Mouse (Mus musculus) kidney, adult 8-10 months (tissue): ENCODE measurements around the gene Tex21.
A peak's percentile ranks its signal among the peaks of the same experiment; 100 is the strongest.
"Not testable (repeated sequence)": the region's sequence is repeated elsewhere in the genome, so short reads cannot be mapped to it uniquely, and the experiment has no call there.

ENCODE experiments used
- DNase-seq, 2 experiments: peaks; one replicate each; pipeline ENCODE4 v3.0.0; 2022

Gene Tex21

DNA sequence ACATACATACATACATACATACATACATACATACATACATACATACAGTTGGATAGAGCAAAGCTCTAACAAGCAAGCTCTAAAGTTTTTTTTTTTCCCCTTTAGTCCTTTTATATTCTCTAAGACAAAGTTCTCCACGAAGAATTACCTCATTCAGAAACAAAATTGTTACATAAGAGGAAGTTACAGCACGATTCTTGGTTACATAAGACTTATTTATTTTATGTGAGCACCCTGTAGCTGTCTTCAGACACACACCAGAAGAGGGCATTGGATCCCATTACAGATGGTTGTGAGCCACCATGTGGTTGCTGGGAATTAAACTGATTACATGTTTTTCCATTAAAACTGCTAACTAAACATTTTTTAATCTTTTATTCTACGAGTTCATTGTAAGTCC lies 52.0 kb downstream of the Tex21 start:
- peak in 1 of 2 experiments; percentile 24 for DNase-seq

DNA sequence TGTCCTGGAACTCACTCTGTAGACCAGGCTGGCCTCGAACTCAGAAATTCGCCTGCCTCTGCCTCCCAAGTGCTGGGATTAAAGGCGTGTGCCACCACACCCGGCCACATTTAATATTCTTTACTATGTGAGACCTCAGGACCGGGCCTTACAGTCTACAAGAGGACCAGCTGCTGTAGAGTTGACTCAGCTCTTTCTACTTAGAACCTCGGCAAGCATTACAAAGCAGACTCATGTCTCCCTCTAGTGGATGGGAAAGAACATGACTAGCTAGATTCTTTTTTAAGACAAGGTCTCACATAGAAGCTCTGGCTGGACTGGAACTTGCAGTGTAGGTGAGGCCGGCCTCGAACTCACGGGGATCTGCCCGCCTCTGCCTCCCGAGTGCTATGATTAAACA lies 55.6 kb downstream of the Tex21 start:
- DNase-seq: peak; percentile 31 to 56

DNA sequence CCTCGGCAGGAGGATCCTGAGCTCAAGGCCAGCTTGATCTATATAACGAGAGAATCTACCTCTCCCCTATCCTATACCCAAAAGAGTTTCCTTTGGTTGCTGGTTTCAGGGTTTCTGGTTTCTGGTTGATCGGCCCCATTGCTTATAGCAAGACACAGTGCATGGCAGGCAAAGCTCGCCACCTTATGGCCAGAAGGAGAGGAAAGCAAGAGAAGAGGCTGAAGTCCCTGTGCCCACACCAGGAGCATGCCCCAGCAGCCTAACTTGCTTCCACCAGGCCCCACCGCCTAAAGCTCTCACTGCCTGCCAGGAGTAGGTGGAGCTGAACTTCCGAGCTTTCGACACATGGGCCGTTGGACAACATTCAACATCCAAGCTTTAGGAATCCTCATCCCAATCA lies 58.7 kb downstream of the Tex21 start:
- peak; percentile 24 to 25 for DNase-seq

DNA sequence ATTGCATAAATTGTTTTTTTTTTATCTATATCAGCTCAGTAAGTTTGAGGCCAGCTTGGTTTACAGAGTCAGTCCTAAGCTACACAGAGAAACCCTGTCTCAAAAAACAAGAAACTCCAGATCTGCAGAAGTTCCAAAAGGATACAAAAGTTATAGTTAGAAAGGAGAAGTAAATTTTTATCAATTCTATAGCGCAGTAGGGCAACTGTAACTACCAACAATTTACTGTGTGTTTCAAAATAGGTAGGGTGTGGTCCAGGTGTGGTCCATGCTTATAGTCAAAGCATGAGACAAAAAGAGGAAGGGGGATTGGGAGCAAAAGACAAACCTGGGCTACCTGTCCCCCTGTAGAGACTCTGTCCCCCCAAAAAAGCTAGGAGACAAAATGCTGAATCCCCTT lies 60.1 kb downstream of the Tex21 start:
- DNase-seq: no peak

DNA sequence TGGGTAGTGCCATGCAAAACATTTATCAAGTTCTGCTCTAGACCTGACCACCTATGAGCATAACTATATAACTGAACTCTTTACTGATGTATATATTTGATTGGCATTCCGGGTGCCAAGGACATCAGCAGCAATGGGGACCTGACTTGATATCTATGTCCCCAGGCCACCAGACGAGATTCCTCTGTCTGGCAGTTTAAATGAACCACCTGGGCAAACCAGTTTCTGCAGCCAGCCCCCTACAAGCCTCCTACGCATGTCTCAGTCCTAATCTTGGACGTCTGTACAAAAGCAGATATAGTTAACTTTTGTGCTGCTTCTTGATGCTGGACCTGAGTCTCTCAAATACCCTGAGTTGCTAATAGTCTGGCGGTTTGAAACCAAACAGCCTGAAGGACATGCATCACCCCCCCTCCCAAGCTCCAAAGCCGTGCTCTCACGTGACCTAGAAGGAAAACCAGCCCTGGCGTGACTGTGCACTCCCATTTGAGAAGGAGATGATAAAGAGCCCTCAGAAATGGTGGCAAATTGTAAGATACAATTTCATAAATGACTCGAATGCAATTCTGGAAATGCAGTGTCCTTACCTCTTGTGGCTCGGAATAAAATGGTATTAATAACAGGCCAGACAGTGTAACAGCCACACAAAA lies 61.3 kb downstream of the Tex21 start:
- no peak for DNase-seq

DNA sequence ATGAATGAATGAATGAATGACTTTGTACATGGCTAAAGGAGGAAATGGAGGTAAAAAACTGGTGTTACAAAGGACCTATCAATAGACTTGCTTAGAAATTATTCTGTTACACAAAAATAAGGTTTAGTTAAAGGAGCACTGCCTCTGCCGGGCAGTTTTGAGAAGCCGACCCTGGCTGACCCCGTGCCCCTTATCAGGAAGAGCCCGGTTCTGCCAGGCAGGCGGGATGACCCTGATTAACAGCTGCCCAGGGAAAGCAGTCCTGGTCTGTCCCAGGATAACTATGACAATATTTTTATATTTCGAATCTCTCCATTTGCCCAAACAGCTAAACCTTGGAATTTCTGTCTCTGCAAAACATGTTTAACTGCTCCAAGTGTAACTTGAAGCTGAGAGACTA lies 62.3 kb downstream of the Tex21 start:
- no peak for DNase-seq

DNA sequence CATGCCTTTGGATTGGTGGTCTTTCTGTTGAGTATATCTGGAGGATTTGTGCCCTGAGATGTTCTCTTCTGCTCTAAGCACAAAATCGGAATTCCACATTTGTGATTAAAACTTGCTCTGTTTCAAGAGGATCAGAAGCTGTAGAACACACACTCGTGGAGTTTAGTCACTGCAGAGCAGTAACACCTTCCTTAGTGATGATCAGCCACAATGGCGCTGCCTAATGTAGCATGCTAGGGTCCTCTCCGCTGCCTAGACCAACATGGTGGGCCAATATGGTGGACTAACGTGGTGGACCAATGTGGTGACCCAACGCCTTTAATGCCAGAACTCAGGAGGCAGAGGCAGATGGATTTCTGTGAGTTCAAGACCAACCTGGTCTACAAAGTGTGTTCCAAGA lies 63.7 kb downstream of the Tex21 start:
- DNase-seq: no peak

DNA sequence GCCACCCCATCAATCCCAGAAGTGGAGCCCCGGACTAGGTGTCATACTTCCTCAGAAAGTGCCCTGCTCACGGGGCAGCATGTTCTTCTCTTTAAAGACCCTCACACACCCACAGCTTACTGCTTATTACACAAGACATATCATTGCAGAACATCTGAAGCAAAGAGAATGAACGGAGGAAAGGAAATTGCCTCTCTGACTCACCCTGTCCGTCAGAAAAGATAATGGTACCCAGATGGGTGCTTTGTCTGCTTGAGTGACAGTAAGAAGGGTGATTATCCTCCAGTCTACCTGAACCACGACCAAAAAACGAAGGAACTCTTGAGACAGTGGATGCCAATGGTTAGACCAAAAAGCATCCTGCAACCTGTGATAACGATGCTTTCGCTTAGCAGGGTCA lies 65.1 kb downstream of the Tex21 start:
- DNase-seq: no peak

DNA sequence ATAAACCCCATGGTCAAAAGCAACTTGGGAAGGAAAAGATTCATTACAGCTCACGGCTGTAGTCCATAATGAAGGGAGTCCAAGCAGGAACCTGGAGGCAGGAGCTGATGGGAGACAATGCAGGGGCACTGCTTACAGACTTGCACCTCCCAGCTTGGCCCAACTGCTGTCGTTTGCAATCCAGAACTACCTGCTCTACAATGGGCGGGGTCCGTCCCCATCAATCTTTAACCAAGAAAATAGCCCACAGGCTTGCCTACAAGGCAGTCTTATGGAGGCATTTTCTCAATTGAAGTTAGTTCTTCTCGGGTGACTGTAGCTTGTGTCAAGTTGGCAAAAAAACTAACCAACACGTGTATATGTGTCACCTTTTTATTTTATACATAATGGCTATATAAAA lies 66.1 kb downstream of the Tex21 start:
- DNase-seq: no peak

DNA sequence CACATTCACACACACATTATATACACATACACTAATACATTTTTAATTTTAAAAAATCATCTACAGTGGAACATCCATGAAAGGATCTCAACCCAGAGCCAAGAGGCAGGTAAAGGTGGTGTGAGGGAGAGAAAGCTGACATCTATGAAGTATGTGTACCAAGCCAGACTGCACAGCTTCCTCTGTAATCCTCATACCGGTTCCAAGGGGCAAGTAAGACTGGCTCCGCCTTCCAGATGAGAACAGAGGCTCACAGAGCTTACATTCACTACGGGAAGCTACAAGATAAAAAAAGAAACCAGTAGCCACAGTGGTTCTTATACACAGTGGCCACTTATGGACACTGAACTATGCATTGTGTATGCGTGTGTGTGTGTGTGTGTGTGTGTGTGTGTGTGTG lies 67.0 kb downstream of the Tex21 start:
- DNase-seq: no peak

DNA sequence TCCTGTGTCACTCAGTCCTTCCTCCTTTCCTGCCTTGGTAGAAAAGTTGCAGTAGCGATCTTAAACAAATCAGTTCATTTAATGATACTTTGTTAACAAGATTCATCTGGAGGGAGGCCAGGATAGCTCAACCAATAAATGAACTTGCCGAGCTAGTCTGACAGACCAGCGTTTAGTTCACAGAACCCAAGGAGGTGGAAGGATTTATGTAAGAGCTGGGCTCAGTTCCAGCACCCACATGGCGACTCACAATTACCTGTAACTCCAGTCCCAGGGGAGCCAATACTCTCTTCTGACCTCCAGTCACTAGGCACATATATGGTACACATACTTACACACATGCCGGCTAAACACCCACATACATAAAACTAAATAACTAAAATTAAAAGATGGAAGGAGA lies 67.5 kb downstream of the Tex21 start:
- peak; percentile 58 to 76 for DNase-seq

DNA sequence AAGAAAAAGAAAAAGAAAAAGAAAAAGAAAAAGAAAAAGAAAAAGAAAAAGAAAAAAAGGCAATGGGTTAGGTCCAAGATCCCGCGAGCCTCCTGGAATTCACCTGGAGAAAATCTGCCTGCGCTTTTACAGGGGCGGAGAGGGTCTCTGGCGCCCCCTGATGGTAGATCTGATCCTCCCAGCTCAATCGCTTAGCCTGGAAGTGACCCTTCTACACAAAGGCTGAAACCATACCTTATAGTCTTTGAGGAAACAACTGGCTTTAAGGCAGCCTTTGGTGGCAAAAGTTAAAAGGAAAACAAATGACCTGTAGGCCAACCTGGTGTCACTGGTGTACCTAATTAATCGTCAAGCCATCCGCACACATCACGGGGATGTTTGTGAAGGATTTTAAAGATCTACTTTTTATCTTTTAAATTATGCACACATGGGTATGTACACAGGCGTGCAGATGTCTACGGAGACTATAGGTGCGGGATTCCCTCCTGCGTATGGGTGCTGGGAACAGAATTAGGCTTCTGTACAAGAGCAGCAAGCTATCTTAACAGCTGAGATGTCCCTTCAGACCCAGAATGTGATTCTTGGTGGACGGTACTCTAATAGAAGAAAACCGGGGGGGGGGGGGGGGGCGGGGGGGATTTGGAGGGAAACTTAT lies 68.6 kb downstream of the Tex21 start:
- peak; percentile 49 to 74 for DNase-seq

DNA sequence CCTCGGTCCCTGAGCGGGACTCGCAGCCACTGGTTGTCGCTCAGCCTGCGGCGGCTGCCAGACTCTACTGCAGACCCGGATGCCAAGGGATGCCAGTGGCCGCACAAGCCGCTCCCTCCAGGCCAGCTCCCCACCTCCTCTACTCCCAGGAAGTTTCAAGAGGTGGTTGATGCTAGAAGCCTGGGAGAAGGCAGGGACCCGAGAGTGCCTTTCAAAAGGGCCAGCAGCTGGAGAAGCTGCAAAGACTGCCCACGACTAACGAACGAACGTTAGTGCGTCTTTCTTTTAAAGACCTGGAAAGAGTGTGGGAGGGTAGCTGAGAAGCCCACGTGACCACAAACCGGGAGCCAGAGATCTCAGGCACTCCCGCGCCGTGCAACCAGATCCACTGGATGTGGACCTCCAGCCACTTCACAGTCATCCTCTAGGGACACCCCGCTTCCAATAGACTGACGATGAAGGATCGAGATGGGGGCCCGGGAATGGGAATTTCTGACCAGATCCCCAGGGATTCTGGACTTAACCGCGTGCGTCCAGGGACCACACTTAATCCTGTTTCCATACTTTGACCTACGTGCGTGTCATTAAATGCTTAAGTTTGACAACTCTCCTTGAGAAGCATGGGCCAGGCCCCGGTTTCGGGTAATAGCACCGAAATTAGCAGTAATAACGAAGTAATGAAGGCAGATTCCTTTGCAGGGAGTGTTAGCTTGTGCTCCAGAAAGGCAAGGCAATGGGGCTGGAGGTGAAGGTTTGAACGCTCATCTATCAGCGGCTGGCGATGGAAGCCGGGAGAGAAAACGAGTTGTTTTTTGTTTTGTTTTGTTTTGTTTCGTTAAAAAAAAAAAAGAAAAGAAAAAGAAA lies 69.3 kb downstream of the Tex21 start, which contains the start of gene Esr2:
Esr2 (minus strand) TSS at position 260 of the 864 bp plus-strand sequence.
- DNase-seq: no peak

DNA sequence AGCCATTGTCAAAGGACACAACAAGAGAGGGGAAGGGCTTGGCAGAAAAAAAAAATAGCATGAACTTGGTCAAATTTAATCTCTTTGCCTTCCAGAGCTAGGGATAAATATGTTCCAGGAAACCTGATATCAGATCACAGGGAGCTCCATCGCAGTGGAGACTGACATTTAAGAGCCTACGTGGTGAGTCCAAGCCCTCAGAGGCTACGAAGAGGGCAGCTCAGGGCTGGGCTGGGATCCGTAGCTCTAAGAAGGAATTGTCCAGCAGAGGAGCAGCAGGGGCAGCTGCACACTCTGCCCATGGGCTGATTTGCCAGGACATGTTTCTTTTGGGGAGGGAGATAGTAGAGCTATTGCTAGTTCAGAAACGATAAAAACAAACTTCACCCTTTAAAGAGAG lies 80.9 kb downstream of the Tex21 start:
- DNase-seq: no peak

DNA sequence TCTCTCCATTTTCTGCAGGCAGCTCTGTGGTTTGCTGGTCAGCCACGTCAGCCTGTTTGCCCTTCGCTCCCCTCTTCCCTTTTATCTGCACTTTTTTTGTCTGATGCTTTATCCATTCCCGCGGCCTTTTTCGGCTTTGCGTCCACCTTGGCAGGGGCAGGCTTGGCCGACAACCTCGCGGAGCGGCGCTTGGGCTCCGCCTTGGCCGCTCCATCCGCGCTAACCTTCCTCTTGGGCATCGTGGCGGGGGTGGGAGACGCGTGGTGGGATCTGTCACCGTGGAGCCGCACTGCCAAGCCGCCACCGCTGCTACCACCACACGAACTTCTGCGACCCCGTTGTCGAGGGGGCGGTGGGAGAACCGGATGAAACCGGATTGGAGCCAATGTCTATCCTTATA lies 94.2 kb downstream of the Tex21 start:
- not testable (repeated sequence) for DNase-seq
